Mouse (Mus musculus): Measurements from ENCODE around the gene Abi3bp. TPM values are rescaled to one million over a fixed set of nuclear protein-coding genes. Genes with fewer than 3 reads are reported as not detected.
A peak's percentile ranks its signal among the peaks of the same experiment; 100 is the strongest.

The Abi3bp gene
- total and polyA plus RNA-seq, 2 experiments from 2014 or later: 0.33 to 0.60 TPM

DNA sequence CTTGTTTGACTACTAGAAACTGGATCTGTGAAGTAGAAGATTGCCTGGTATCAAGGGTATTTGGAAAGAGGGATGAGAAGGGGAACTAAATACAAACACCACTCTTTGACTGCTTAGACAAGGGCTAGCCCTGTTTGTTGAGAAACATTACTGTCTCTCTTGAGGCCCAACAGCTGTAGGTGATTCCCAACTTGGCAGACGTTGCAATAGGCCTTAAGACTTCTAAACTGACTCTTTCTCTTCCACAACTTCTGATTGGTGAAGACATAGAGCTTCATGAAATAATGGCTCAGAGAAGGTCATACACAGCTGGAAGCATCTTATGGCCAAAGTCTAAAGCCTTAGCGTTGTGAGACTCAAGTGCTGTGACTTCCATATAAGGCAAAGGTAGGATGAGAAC, 26.2 kb upstream of the Abi3bp start:
- H3K4me1 ChIP-seq (ENCODE audit: insufficient read depth, low read length): no peaks in the 10 kb centered on the region
- no peaks in the 10 kb centered on the region for H3K27me3 ChIP-seq (ENCODE audit: insufficient read depth, low read length)
- ATAC-seq (ENCODE audit: low FRiP score): no peak
- 80% methylated on average over 2 of the region's 2 CpGs for WGBS
- H3K9me3 ChIP-seq (ENCODE audit: low read length): no peaks in the 10 kb centered on the region
- H3K4me3 ChIP-seq (ENCODE audit: low read depth, low read length): no peak overlapping the region
- no peak for TF ChIP-seq CTCF (IDR thresholded peaks at IDR 0.05)
- no peaks in the 10 kb centered on the region for H3K36me3 ChIP-seq (ENCODE audit: insufficient read depth, low read length)
- no peak overlapping the region for H3K4me2 ChIP-seq (ENCODE audit: low read depth, low read length, poor library complexity, severe bottlenecking)
- no peak overlapping the region for H3K27ac ChIP-seq (ENCODE audit: low read depth, low read length)
- no peak for DNase-seq (ENCODE audit: low spot score)
- H3K9ac ChIP-seq (replicated peaks; ENCODE audit: low read length, poor library complexity, severe bottlenecking): no peak overlapping the region

DNA sequence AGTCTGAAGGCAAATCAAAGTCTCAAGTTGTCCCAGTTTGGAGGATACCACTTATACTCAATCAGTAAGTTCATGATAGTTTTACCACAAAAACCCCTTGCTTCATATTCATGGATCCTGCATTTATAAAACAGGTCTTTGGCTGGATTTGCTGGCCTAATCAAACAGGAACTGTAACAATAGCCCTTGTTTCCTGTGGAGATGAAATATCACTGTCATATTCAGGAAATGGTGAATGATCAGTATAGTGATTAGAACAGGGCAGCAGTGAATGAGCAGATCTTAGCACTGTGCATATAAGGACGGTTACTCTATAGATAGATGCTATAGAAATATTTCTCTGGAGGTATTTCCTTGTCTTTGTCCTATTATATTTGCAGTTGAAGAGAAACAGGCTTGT, 25.8 kb upstream of the Abi3bp start:
- no peak overlapping the region for H3K9ac ChIP-seq (replicated peaks; ENCODE audit: low read length, poor library complexity, severe bottlenecking)
- ATAC-seq (ENCODE audit: low FRiP score) (no peak), DNase-seq (ENCODE audit: low spot score) (no peak)
- TF ChIP-seq CTCF (IDR thresholded peaks at IDR 0.05): no peak
- H3K4me1 ChIP-seq (ENCODE audit: insufficient read depth, low read length): no peaks in the 10 kb centered on the region
- H3K9me3 ChIP-seq (ENCODE audit: low read length): no peaks in the 10 kb centered on the region
- H3K4me3 ChIP-seq (ENCODE audit: low read depth, low read length): no peak overlapping the region
- H3K4me2 ChIP-seq (ENCODE audit: low read depth, low read length, poor library complexity, severe bottlenecking): no peak overlapping the region
- no peaks in the 10 kb centered on the region for H3K36me3 ChIP-seq (ENCODE audit: insufficient read depth, low read length)
- H3K27me3 ChIP-seq (ENCODE audit: insufficient read depth, low read length): no peaks in the 10 kb centered on the region
- no peak overlapping the region for H3K27ac ChIP-seq (ENCODE audit: low read depth, low read length)
- 89% methylated on average over 1 of the region's 1 CpGs for WGBS

DNA sequence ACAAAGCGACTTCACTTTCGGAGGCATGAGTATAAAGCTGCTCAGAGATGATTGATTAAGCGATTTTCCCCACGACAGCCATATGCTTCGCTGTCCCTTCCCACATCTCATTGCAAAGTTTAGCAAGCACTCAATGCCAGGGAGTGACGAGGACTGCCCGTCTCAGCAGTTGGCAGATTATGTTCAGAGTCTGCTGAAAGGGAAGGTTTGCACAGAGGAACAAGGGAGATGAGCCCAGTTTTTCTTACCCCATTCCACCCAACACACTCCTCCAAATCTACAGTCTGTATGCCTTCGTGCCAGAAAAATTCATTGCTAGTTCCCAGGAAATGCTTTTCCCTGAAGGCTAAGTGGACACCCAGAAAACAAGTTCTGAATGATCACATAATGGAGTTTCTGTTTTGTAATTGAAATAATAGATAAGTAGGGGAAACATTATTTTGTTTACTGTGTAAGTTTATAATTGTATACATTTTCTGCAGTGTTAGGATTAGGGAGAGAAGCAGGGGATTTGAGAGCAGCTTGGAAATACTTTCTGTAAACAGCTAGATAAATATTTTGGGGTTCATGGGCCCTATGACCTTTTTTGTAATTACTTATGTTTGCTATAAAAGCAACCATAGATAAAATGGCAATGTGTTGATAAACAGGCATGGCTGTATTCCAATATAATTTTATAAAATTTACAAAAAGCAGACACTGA, 19.5 kb upstream of the Abi3bp start:
- Histone ChIP-seq H3K27me3 (ENCODE audit: insufficient read depth, low read length) (no peaks in the 10 kb centered on the region), H3K36me3 (ENCODE audit: insufficient read depth, low read length) (no peaks in the 10 kb centered on the region), H3K27ac (ENCODE audit: low read depth, low read length) (no peak overlapping the region), H3K9ac (replicated peaks; ENCODE audit: low read length, poor library complexity, severe bottlenecking) (no peak overlapping the region), H3K4me3 (ENCODE audit: low read depth, low read length) (no peak overlapping the region), H3K4me1 (ENCODE audit: insufficient read depth, low read length) (no peaks in the 10 kb centered on the region; the same call in 1 of the 2 replicates), H3K4me2 (ENCODE audit: low read depth, low read length, poor library complexity, severe bottlenecking) (no peak overlapping the region), H3K9me3 (ENCODE audit: low read length) (no peaks in the 10 kb centered on the region)
- 79% methylated on average over 8 of the region's 8 CpGs for WGBS
- ATAC-seq (ENCODE audit: low FRiP score) (no peak), DNase-seq (ENCODE audit: low spot score) (no peak)
- no peak for TF ChIP-seq CTCF (IDR thresholded peaks at IDR 0.05)

DNA sequence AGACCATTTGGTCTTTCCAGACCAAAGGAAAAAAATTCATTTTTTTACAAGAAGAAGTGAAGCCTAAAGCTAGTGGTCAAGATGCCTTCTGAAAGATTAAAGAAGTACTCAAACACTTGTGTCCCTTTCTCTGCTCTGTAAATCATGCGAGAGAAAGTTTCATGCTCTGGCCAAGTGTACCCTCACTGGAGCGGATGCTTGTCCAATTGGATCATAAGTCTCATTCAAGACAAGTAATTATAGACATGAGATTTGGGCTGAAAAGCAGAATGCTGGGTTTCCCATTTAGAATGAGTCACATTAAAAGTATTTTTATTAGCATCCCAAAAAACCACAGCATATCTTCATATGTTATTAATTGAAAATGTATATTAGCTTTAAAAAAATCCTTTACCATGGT, 4.5 kb upstream of the Abi3bp start:
- no peaks in the 10 kb centered on the region for H3K27me3 ChIP-seq (ENCODE audit: insufficient read depth, low read length)
- no peak for ATAC-seq (ENCODE audit: low FRiP score)
- no peak overlapping the region for H3K4me2 ChIP-seq (ENCODE audit: low read depth, low read length, poor library complexity, severe bottlenecking)
- 96% methylated on average over 2 of the region's 2 CpGs for WGBS
- H3K27ac ChIP-seq (ENCODE audit: low read depth, low read length): no peak overlapping the region
- H3K9ac ChIP-seq (replicated peaks; ENCODE audit: low read length, poor library complexity, severe bottlenecking): no peak overlapping the region
- H3K36me3 ChIP-seq (ENCODE audit: insufficient read depth, low read length): no peaks in the 10 kb centered on the region
- no peaks in the 10 kb centered on the region for H3K9me3 ChIP-seq (ENCODE audit: low read length)
- no peak overlapping the region for H3K4me3 ChIP-seq (ENCODE audit: low read depth, low read length)
- DNase-seq (ENCODE audit: low spot score): no peak
- H3K4me1 ChIP-seq (ENCODE audit: insufficient read depth, low read length): no peaks in the 10 kb centered on the region
- no peak for TF ChIP-seq CTCF (IDR thresholded peaks at IDR 0.05)

DNA sequence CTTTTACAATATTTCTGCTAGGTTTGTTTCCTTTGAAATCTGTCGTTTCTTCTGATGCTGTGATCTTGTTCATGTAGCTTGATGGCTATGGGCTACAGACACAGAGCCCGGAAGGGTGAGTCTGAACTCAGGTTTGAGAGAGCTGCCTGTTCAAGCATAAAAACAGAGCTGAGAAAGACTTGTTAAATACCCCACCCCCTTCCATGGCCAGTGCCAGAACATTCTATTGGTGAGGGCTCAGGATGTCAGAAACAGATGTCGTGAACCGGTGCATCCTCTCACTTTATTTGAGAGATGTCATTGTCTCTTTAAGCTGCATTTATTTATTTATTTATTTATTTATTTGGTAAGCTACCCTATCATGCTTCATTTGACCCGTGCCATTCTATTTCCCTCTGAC, 2.0 kb upstream of the Abi3bp start:
- H3K27ac ChIP-seq (ENCODE audit: low read depth, low read length): no peak overlapping the region
- no peaks in the 10 kb centered on the region for H3K36me3 ChIP-seq (ENCODE audit: insufficient read depth, low read length)
- H3K27me3 ChIP-seq (ENCODE audit: insufficient read depth, low read length): no peaks in the 10 kb centered on the region
- peak; percentile 40 for DNase-seq (ENCODE audit: low spot score)
- no peak overlapping the region for H3K9ac ChIP-seq (replicated peaks; ENCODE audit: low read length, poor library complexity, severe bottlenecking)
- 79% methylated on average over 5 of the region's 5 CpGs for WGBS
- no peak for ATAC-seq (ENCODE audit: low FRiP score)
- no peaks in the 10 kb centered on the region for H3K9me3 ChIP-seq (ENCODE audit: low read length)
- TF ChIP-seq CTCF (IDR thresholded peaks at IDR 0.05): no peak
- no peak overlapping the region for H3K4me3 ChIP-seq (ENCODE audit: low read depth, low read length)
- no peak overlapping the region for H3K4me2 ChIP-seq (ENCODE audit: low read depth, low read length, poor library complexity, severe bottlenecking)
- no peaks in the 10 kb centered on the region for H3K4me1 ChIP-seq (ENCODE audit: insufficient read depth, low read length)

DNA sequence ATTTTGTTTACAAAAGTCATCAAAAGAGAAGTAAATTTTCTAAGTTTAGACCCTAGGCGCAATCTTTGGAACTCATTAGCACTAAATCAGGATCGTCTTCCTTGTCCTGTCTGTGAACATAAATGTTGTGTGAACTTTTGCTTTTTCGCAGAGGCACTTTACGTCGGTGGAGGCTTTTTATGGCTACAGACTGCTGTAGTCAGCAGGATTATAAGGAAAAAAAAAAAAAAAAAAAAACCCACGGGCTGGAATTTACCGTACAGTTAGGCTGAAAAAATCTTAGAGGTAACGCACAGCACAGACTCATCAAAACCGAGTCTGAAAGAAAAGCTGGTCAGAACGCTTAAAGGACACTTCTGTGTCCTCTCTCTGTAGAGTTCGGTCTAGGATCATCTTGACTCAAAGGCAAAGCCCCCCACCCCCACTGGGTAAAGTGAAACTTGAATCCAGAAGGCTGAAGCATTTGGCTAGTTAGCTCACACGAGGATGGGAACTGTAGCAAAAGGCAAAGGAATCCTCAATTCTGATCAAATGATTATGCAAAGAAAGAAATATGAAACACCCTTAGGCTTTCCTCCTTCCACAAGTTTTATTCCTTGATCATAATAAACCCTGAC, 1.0 kb downstream of the Abi3bp start:
- Histone ChIP-seq H3K27ac (ENCODE audit: low read depth, low read length) (no peak overlapping the region), H3K27me3 (ENCODE audit: insufficient read depth, low read length) (no peaks in the 10 kb centered on the region), H3K36me3 (ENCODE audit: insufficient read depth, low read length) (no peaks in the 10 kb centered on the region), H3K4me3 (ENCODE audit: low read depth, low read length) (no peak overlapping the region), H3K4me2 (ENCODE audit: low read depth, low read length, poor library complexity, severe bottlenecking) (0 out of 2 replicates have a peak overlapping the region, but pooled peaks have one; percentile 15), H3K9me3 (ENCODE audit: low read length) (no peaks in the 10 kb centered on the region), H3K9ac (replicated peaks; ENCODE audit: low read length, poor library complexity, severe bottlenecking) (no peak overlapping the region), H3K4me1 (ENCODE audit: insufficient read depth, low read length) (no peaks in the 10 kb centered on the region)
- DNase-seq (ENCODE audit: low spot score): no peak
- no peak for ATAC-seq (ENCODE audit: low FRiP score)
- no peak for TF ChIP-seq CTCF (IDR thresholded peaks at IDR 0.05)
- WGBS: 52% methylated on average over 12 of the region's 12 CpGs

All from midbrain, postnatal 0 days (tissue).